ENCODE assay signal across 9 mouse cellular contexts in the genomic region with DNA sequence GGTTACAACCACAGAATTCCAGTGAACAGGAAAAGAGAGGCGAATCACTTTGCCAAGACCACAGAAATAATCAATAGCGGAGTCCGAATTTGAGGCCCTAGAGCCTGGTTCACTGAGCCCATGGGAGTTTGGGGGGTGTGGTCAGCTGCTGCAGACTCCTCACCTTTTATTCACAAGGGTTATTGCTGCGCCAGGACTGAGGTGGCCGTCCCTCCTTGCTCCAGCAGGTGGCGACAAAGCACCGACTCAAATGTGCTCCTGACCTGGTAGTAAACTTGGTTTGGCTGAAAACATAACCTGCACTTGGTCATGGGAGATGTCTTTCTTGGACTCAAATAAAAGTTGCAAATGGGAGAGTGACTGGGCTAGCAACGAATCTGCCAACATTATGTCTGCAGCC. TPM values are rescaled to one million over a fixed set of nuclear protein-coding genes. Genes with fewer than 3 reads are reported as not detected.
DNase-seq lines count a peak whose midpoint lies in the region; ATAC-seq and TF ChIP-seq lines count a peak whose summit lies in the region.
"Had no signal": no experiment of that assay in that cellular context is flagged by ENCODE, and none has a peak within 500 bp of the region (broad histone marks: within the 10 kb centered on the region; RNA-seq: fewer than 3 reads in every experiment).

No protein-coding gene starts in this region.

- H3K4me1 ChIP-seq in forebrain, postnatal 0 days (ENCODE audit: insufficient read depth): no peaks in the 10 kb centered on the region
- no peaks in the 10 kb centered on the region for H3K4me1 ChIP-seq in hindbrain, embryonic 14.5 days (replicated peaks; ENCODE audit: control insufficient read depth, insufficient read depth, low read length)

- H3K27ac ChIP-seq in forebrain, postnatal 0 days (ENCODE audit: low read depth, low read length): no peak overlapping the region
- H3K27ac ChIP-seq in hindbrain, embryonic 14.5 days: no peak overlapping the region

- H3K4me3 ChIP-seq in forebrain, postnatal 0 days (ENCODE audit: low read depth, low read length): no peak overlapping the region
- H3K4me3 ChIP-seq in hindbrain, embryonic 14.5 days (replicated peaks; ENCODE audit: low read length): no peak overlapping the region

- H3K9ac ChIP-seq in forebrain, postnatal 0 days: no peak overlapping the region
- H3K9ac ChIP-seq in hindbrain, embryonic 14.5 days: no peak overlapping the region

- WGBS in forebrain, postnatal 0 days: 12% methylated on average over 8 of the region's 8 CpGs
- 10% methylated on average over 8 of the region's 8 CpGs for WGBS in hindbrain, embryonic 14.5 days

- TF ChIP-seq CTCF in forebrain, postnatal 0 days (IDR thresholded peaks at IDR 0.05; ENCODE audit: low read depth): peak; percentile 88

- no peaks in the 10 kb centered on the region for H3K9me3 ChIP-seq in forebrain, postnatal 0 days (ENCODE audit: low read length)
- H3K9me3 ChIP-seq in hindbrain, embryonic 14.5 days (ENCODE audit: control insufficient read depth, low read length): no peaks in the 10 kb centered on the region

- H3K36me3 ChIP-seq in forebrain, postnatal 0 days (ENCODE audit: insufficient read depth): no peaks in the 10 kb centered on the region
- H3K36me3 ChIP-seq in hindbrain, embryonic 14.5 days (replicated peaks; ENCODE audit: control insufficient read depth, insufficient read depth): peaks cover 7% of the 10 kb centered on the region; the same call in 1 of the 2 replicates

- ATAC-seq in cerebellum, adult (ENCODE audit: insufficient number of reproducible peaks, low FRiP score, low TSS enrichment): peak; percentile 75
- peak; percentile 55; the same call in 1 of the 2 replicates for ATAC-seq in forebrain, postnatal 0 days
- peak; percentile 55 for ATAC-seq in hindbrain, embryonic 14.5 days (ENCODE audit: low FRiP score)

- peak; percentile 27 for DNase-seq in MEL-GATA-1-ER (ENCODE audit: extremely low read depth, low read depth)
- peak; percentile 78 for DNase-seq in forebrain, postnatal 0 days
- DNase-seq in hindbrain, embryonic 14.5 days (ENCODE audit: low spot score): peak; percentile 86
- DNase-seq in layer of hippocampus, postnatal 10 days (ENCODE audit: low spot score in 2 of 2): peak; percentile 83 to 86
- peak; percentile 88 for DNase-seq in lung, postnatal 36 days
- peak; percentile 84 to 85 for DNase-seq in right cerebral cortex, adult 2 months (ENCODE audit: low spot score in 2 of 2)
- DNase-seq in urinary bladder, postnatal 10 days (ENCODE audit: low spot score): peak; percentile 51

- no peak overlapping the region for H3K4me2 ChIP-seq in forebrain, postnatal 0 days (ENCODE audit: low read depth)
- no peak overlapping the region for H3K4me2 ChIP-seq in hindbrain, embryonic 14.5 days (replicated peaks)

- H3K27me3 ChIP-seq in forebrain, postnatal 0 days (ENCODE audit: insufficient read depth, low read length): no peaks in the 10 kb centered on the region
- H3K27me3 ChIP-seq in hindbrain, embryonic 14.5 days (ENCODE audit: control insufficient read depth, insufficient read depth, low read length): no peaks in the 10 kb centered on the region

RNA-seq across cellular contexts. Expression of a gene that starts 27.2 kb away (rescaled TPM):
- total RNA-seq in forebrain, postnatal 0 days (2014; rRNA removed): not detected in 2 replicates
- polyA plus RNA-seq in forebrain, postnatal 0 days (2015; fragmentation: Nextera tagmentation; extraction: Ambion mirVana): not detected in 2 replicates
- not detected in 2 replicates for polyA plus RNA-seq in hindbrain, embryonic 14.5 days (2014; fragmentation: Nextera tagmentation; extraction: Ambion mirVana)
- total RNA-seq in layer of hippocampus, postnatal 10 days (2021): not detected
- polyA plus RNA-seq: liver, embryonic 16.5 days had no signal

RNA-seq across cellular contexts. Expression of a gene that starts 36.4 kb away (rescaled TPM):
- 21.2 and 24.2 TPM in 2 replicates for total RNA-seq in forebrain, postnatal 0 days (2014; rRNA removed)
- polyA plus RNA-seq in forebrain, postnatal 0 days (2015; fragmentation: Nextera tagmentation; extraction: Ambion mirVana): 20.1 and 21.4 TPM in 2 replicates
- 16.0 and 17.1 TPM in 2 replicates for polyA plus RNA-seq in hindbrain, embryonic 14.5 days (2014; fragmentation: Nextera tagmentation; extraction: Ambion mirVana)
- total RNA-seq in layer of hippocampus, postnatal 10 days (2021): 1 to 10 TPM; 8.0 to 8.9 TPM

Comparison
In these comparisons a context has a peak if more than half of its experiments do, and no peak if none do; other contexts are left out.
1. DNase-seq: peak in every context shown above with its lines; median percentile 88 in lung, postnatal 36 days; 86 in hindbrain, embryonic 14.5 days; 84 in layer of hippocampus, postnatal 10 days; 84 in right cerebral cortex, adult 2 months; 78 in forebrain, postnatal 0 days; 51 in urinary bladder, postnatal 10 days; 27 in MEL-GATA-1-ER.